Mouse (Mus musculus) forebrain, embryonic 10.5 days (tissue): ENCODE data around the gene Vps33b. TPM values are rescaled to one million over a fixed set of nuclear protein-coding genes. Genes with fewer than 3 reads are reported as not detected.
A peak's percentile ranks its signal among the peaks of the same experiment; 100 is the strongest.

ENCODE experiments used
- DNase-seq: peaks from one replicate; pipeline ENCODE4 v3.0.0-alpha.2; 2017; ENCODE audit warnings: low spot score; ENCODE audit errors: extremely low spot score
- H3K27ac ChIP-seq: fragments of 300-500 bp; sonication (generic); 2 replicates; pipeline ENCODE4 v1.5.1; 2016; ENCODE audit warnings: mild to moderate bottlenecking
- H3K27me3 ChIP-seq: fragments of 300-500 bp; sonication (generic); 2 replicates; pipeline ENCODE4 v1.6.1; 2016; ENCODE audit warnings: mild to moderate bottlenecking; ENCODE audit not compliant: poor library complexity, severe bottlenecking
- H3K36me3 ChIP-seq: fragments of 300-500 bp; sonication (generic); replicated peaks from 2 replicates; pipeline ENCODE4 v1.6.1; 2016; ENCODE audit warnings: mild to moderate bottlenecking, moderate library complexity
- H3K4me1 ChIP-seq: fragments of 300-500 bp; sonication (generic); 2 replicates; pipeline ENCODE4 v1.6.1; 2016
- H3K4me3 ChIP-seq: fragments of 300-500 bp; sonication (generic); 2 replicates; pipeline ENCODE4 v1.5.1; 2016; ENCODE audit warnings: mild to moderate bottlenecking, moderate library complexity
- H3K9me3 ChIP-seq: fragments of 300-500 bp; sonication (generic); 2 replicates; pipeline ENCODE4 v1.6.1; 2016; ENCODE audit warnings: mild to moderate bottlenecking, moderate library complexity
- WGBS: fragments of 180-500 bp; shearing (Covaris S2); methylation state at CpG from one replicate; pipeline ENCODE4 v1.1.7; 2016; 5-methylcytosine and 5-hydroxymethylcytosine counted together
- polyA plus RNA-seq: library from polyadenylated mRNA; unstranded; fragments of >200 nt; fragmentation: Nextera tagmentation; extraction: Ambion mirVana; gene quantifications from 2 replicates; pipeline ENCODE4 v1.2.1, GENCODE M21; 2016

The Vps33b gene
- polyA plus RNA-seq: 17.3 and 18.5 TPM in 2 replicates

- Histone ChIP-seq H3K36me3 (peaks cover 57% of the 10 kb centered on the region), H3K9me3 (peaks cover 8% of the 10 kb centered on the region), H3K27ac (peak within 1 kb of the TSS; percentile 86), H3K27me3 (no peaks in the 10 kb centered on the region), H3K4me3 (peak within 1 kb of the TSS; percentile 93), H3K4me1 (peaks cover 27% of the 10 kb centered on the region)
- peak; percentile 95 for DNase-seq
- 4% methylated on average over 21 of the region's 21 CpGs for WGBS
Observed at GRCm38 (mm10) chr7:80268897-80269750, at the start of gene Vps33b. Vps33b (plus strand) TSS chr7:80269649.

GRCm38 (mm10) chr7:80220237-80220797, 49.1 kb upstream of the Vps33b start:
- Histone ChIP-seq H3K9me3 (no peaks in the 10 kb centered on the region), H3K4me3 (no peak overlapping the region), H3K4me1 (peaks cover 5% of the 10 kb centered on the region), H3K27ac (no peak overlapping the region), H3K36me3 (peaks cover 97% of the 10 kb centered on the region), H3K27me3 (no peaks in the 10 kb centered on the region)
- 97% methylated on average over 9 of the region's 9 CpGs for WGBS
- no peak for DNase-seq

- no peak overlapping the region for H3K27ac ChIP-seq
- WGBS: 88% methylated on average over 4 of the region's 4 CpGs
- DNase-seq: no peak
- H3K4me1 ChIP-seq: no peaks in the 10 kb centered on the region
- H3K36me3 ChIP-seq: peaks cover 96% of the 10 kb centered on the region
- no peak overlapping the region for H3K4me3 ChIP-seq
- no peaks in the 10 kb centered on the region for H3K9me3 ChIP-seq
- H3K27me3 ChIP-seq: no peaks in the 10 kb centered on the region
Observed at GRCm38 (mm10) chr7:80221179-80221750, 48.2 kb upstream of the Vps33b start.

GRCm38 (mm10) chr7:80227065-80227464, 42.4 kb upstream of the Vps33b start:
- 93% methylated on average over 4 of the region's 4 CpGs for WGBS
- peaks cover 14% of the 10 kb centered on the region for H3K27me3 ChIP-seq
- peaks cover 62% of the 10 kb centered on the region for H3K36me3 ChIP-seq
- DNase-seq: no peak
- H3K9me3 ChIP-seq: no peaks in the 10 kb centered on the region
- no peak overlapping the region for H3K4me3 ChIP-seq
- peaks cover 17% of the 10 kb centered on the region for H3K4me1 ChIP-seq
- no peak overlapping the region for H3K27ac ChIP-seq

- peaks cover 14% of the 10 kb centered on the region for H3K27me3 ChIP-seq
- no peaks in the 10 kb centered on the region for H3K9me3 ChIP-seq
- WGBS: 68% methylated on average over 6 of the region's 6 CpGs
- H3K36me3 ChIP-seq: peaks cover 34% of the 10 kb centered on the region
- no peak for DNase-seq
- H3K27ac ChIP-seq: no peak overlapping the region
- H3K4me3 ChIP-seq: no peak overlapping the region
- peaks cover 36% of the 10 kb centered on the region for H3K4me1 ChIP-seq
Observed at GRCm38 (mm10) chr7:80230196-80230595, 39.3 kb upstream of the Vps33b start.

- no peak for DNase-seq
- peaks cover 39% of the 10 kb centered on the region for H3K4me1 ChIP-seq
- H3K4me3 ChIP-seq: peak overlapping the region; percentile 80
- H3K36me3 ChIP-seq: peaks cover 16% of the 10 kb centered on the region
- peak overlapping the region; percentile 80 for H3K27ac ChIP-seq
- H3K9me3 ChIP-seq: no peaks in the 10 kb centered on the region
- under 1% methylated on average over 29 of the region's 29 CpGs for WGBS
- peaks cover 14% of the 10 kb centered on the region for H3K27me3 ChIP-seq
Observed at GRCm38 (mm10) chr7:80231971-80232488, 37.4 kb upstream of the Vps33b start.

GRCm38 (mm10) chr7:80232489-80233029, 36.9 kb upstream of the Vps33b start, which contains the start of the genes Cib1 and Gdpgp1:
Cib1 (minus strand) TSS chr7:80232813.
Gdpgp1 (plus strand) TSS chr7:80232865.
- H3K36me3 ChIP-seq: peaks cover 13% of the 10 kb centered on the region
- peaks cover 39% of the 10 kb centered on the region for H3K4me1 ChIP-seq
- H3K27ac ChIP-seq: peak within 1 kb of the TSS; percentile 80
- H3K27me3 ChIP-seq: peaks cover 14% of the 10 kb centered on the region
- no peaks in the 10 kb centered on the region for H3K9me3 ChIP-seq
- WGBS: under 1% methylated on average over 56 of the region's 56 CpGs
- peak; percentile 94 for DNase-seq
- H3K4me3 ChIP-seq: peak within 1 kb of the TSS; percentile 80

GRCm38 (mm10) chr7:80233799-80234198, 35.6 kb upstream of the Vps33b start:
- peak overlapping the region; percentile 80; the same call in 1 of the 2 replicates for H3K4me3 ChIP-seq
- H3K27me3 ChIP-seq: peaks cover 14% of the 10 kb centered on the region
- H3K9me3 ChIP-seq: no peaks in the 10 kb centered on the region
- H3K36me3 ChIP-seq: peaks cover 15% of the 10 kb centered on the region
- peaks cover 39% of the 10 kb centered on the region for H3K4me1 ChIP-seq
- WGBS: 89% methylated on average over 9 of the region's 9 CpGs
- no peak for DNase-seq
- no peak overlapping the region for H3K27ac ChIP-seq

- H3K27me3 ChIP-seq: no peaks in the 10 kb centered on the region
- peaks cover 13% of the 10 kb centered on the region for H3K4me1 ChIP-seq
- H3K36me3 ChIP-seq: peaks cover 42% of the 10 kb centered on the region
- no peaks in the 10 kb centered on the region for H3K9me3 ChIP-seq
- 89% methylated on average over 10 of the region's 10 CpGs for WGBS
- DNase-seq: no peak
- H3K4me3 ChIP-seq: no peak overlapping the region
- no peak overlapping the region for H3K27ac ChIP-seq
Observed at GRCm38 (mm10) chr7:80238542-80238941, 30.9 kb upstream of the Vps33b start.

- peaks cover 42% of the 10 kb centered on the region for H3K36me3 ChIP-seq
- no peak overlapping the region for H3K4me3 ChIP-seq
- no peaks in the 10 kb centered on the region for H3K9me3 ChIP-seq
- 93% methylated on average over 4 of the region's 4 CpGs for WGBS
- no peak overlapping the region for H3K27ac ChIP-seq
- DNase-seq: no peak
- H3K27me3 ChIP-seq: no peaks in the 10 kb centered on the region
- peaks cover 8% of the 10 kb centered on the region; the same call in 1 of the 2 replicates for H3K4me1 ChIP-seq
Observed at GRCm38 (mm10) chr7:80241661-80242060, 27.8 kb upstream of the Vps33b start.

- DNase-seq: no peak
- WGBS: 93% methylated on average over 4 of the region's 4 CpGs
- Histone ChIP-seq H3K27ac (no peak overlapping the region), H3K27me3 (no peaks in the 10 kb centered on the region), H3K4me3 (no peak overlapping the region), H3K9me3 (no peaks in the 10 kb centered on the region), H3K4me1 (peaks cover 8% of the 10 kb centered on the region; the same call in 1 of the 2 replicates), H3K36me3 (peaks cover 16% of the 10 kb centered on the region)
Observed at GRCm38 (mm10) chr7:80244851-80245250, 24.6 kb upstream of the Vps33b start.

GRCm38 (mm10) chr7:80246148-80246721, 23.2 kb upstream of the Vps33b start, which contains the start of gene Ttll13:
Ttll13 (plus strand) TSS chr7:80246376.
- peak within 1 kb of the TSS; percentile 88 for H3K27ac ChIP-seq
- H3K36me3 ChIP-seq: peaks cover 3% of the 10 kb centered on the region; the same call in 1 of the 2 replicates
- H3K4me1 ChIP-seq: peaks cover 14% of the 10 kb centered on the region; the same call in 1 of the 2 replicates
- DNase-seq: peak; percentile 96
- H3K4me3 ChIP-seq: peak within 1 kb of the TSS; percentile 60
- no peaks in the 10 kb centered on the region for H3K27me3 ChIP-seq
- under 1% methylated on average over 48 of the region's 48 CpGs for WGBS
- no peaks in the 10 kb centered on the region for H3K9me3 ChIP-seq
